Mouse (Mus musculus) lung, postnatal 10 days (tissue): ENCODE results near the gene Ndrg2.
"Not testable (repeated sequence)": the region's sequence is repeated elsewhere in the genome, so short reads cannot be mapped to it uniquely, and the experiment has no call there.

ENCODE experiments used
- DNase-seq: peaks from one replicate; pipeline ENCODE4 v3.0.0; 2021

Gene Ndrg2

GRCm38 (mm10) chr14:51863603-51864002, 50.4 kb downstream of the Ndrg2 start:
- DNase-seq = peak; percentile 11

DNA sequence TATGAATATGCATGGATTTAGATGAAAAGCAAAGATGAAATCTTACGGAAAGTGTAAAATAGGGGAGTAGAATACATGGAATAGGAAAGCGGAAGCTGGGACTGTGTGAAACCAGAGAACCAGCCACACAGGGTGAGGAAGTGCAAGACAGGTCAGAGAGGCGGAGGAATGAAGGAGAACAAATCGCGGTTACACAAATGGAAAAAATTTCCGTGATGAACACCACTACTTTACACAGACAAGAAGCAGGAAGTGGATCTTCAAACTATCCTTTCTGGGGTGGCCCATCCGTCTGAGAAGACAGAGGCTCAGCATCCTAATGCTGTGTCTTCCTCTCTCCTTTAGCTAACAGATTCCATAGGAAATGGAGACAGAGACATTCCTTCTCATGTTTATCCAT, 58.7 kb downstream of the Ndrg2 start:
- not testable (repeated sequence) for DNase-seq
